Mouse (Mus musculus) kidney, adult 2 months (tissue): ENCODE data around the gene Tmx4.

Experiments used
- CTCF ChIP-seq: fragments of 200-500 bp; conservative IDR thresholded peaks from 2 replicates; pipeline ENCODE4 v1.5.1; 2011; ENCODE audit warnings: low read depth, mild to moderate bottlenecking, control low read depth, low read length, moderate library complexity, mixed read lengths; ENCODE audit not compliant: insufficient read depth, insufficient read length
- POLR2A ChIP-seq: fragments of 200-500 bp; IDR thresholded peaks from one replicate; pipeline ENCODE4 v1.6.1; 2011; ENCODE audit warnings: low read depth, low read length, control low read depth

DNA sequence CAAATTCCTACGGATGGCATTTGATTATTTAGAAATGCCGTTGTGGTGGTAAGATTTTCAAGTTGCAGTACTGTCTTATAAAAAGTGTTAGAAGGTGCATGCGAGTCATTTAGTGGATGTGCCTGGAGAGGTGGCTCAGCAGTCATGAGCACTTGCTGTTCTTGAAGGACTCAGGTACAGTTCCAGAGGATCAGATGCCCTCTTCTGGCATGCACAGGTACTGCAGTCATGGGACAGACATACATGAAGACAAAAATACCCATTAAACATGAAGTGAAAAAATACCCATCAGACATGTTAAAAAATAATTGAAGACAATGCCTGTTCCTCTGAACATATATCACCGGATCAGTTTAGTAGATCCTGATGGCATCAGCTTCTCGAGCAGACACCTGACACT lies 29.7 kb upstream of the Tmx4 start:
- TF ChIP-seq CTCF, result peak; percentile 66
- TF ChIP-seq POLR2A, result no peak
